Mouse (Mus musculus) forebrain, embryonic 15.5 days (tissue): ENCODE measurements around the gene Lmtk2. TPM values are rescaled to one million over a fixed set of nuclear protein-coding genes. Genes with fewer than 3 reads are reported as not detected.

Source experiments
- ATAC-seq: fragments of 200-750 bp; cut with Nextera tagmentation; replicated peaks from 2 replicates; pipeline ENCODE4 v1.8.0; 2017; ENCODE audit warnings: mild to moderate bottlenecking, moderate TSS enrichment, moderate library complexity
- H3K27ac ChIP-seq: fragments of 300-500 bp; sonication (generic); replicated peaks from 2 replicates; pipeline ENCODE4 v1.5.1; 2015; ENCODE audit warnings: mild to moderate bottlenecking, inconsistent platforms
- H3K27me3 ChIP-seq: fragments of 300-500 bp; sonication (generic); 2 replicates; pipeline ENCODE4 v1.6.1; 2015; ENCODE audit warnings: inconsistent platforms
- H3K36me3 ChIP-seq: fragments of 300-500 bp; sonication (generic); 2 replicates; pipeline ENCODE4 v1.6.1; 2015; ENCODE audit warnings: mild to moderate bottlenecking, inconsistent platforms
- H3K4me1 ChIP-seq: fragments of 300-500 bp; sonication (generic); 2 replicates; pipeline ENCODE4 v1.6.1; 2015; ENCODE audit warnings: inconsistent platforms
- H3K4me2 ChIP-seq: fragments of 300-500 bp; sonication (generic); replicated peaks from 2 replicates; pipeline ENCODE4 v1.6.1; 2015; ENCODE audit warnings: mild to moderate bottlenecking, inconsistent platforms
- H3K4me3 ChIP-seq: fragments of 300-500 bp; sonication (generic); 2 replicates; pipeline ENCODE4 v1.5.1; 2015; ENCODE audit warnings: mild to moderate bottlenecking, inconsistent platforms
- H3K9ac ChIP-seq: fragments of 300-500 bp; sonication (generic); replicated peaks from 2 replicates; pipeline ENCODE4 v1.6.1; 2015; ENCODE audit warnings: mild to moderate bottlenecking, inconsistent platforms
- H3K9me3 ChIP-seq: fragments of 300-500 bp; sonication (generic); 2 replicates; pipeline ENCODE4 v1.6.1; 2016; ENCODE audit warnings: inconsistent platforms
- WGBS: fragments of 180-500 bp; shearing (Covaris S2); methylation state at CpG from one replicate; pipeline ENCODE4 v1.1.7; 2015; ENCODE audit warnings: mixed read lengths; 5-methylcytosine and 5-hydroxymethylcytosine counted together
- polyA plus RNA-seq: library from polyadenylated mRNA; unstranded; fragments of >200 nt; fragmentation: Nextera tagmentation; extraction: Ambion mirVana; gene quantifications from 2 replicates; pipeline ENCODE4 v1.2.1, GENCODE M21; 2015

Lmtk2 gene
- 8.4 and 9.1 TPM in 2 replicates for polyA plus RNA-seq

- Histone ChIP-seq H3K27me3 (peaks cover 8% of the 10 kb centered on the region; the same call in 1 of the 2 replicates), H3K4me1 (peaks cover 16% of the 10 kb centered on the region), H3K4me2 (peak within 1 kb of the TSS; percentile 59), H3K9me3 (no peaks in the 10 kb centered on the region), H3K4me3 (peak within 1 kb of the TSS; percentile 88), H3K36me3 (no peaks in the 10 kb centered on the region), H3K9ac (peak within 1 kb of the TSS; percentile 89), H3K27ac (peak within 1 kb of the TSS; percentile 95)
- ATAC-seq, result peak; percentile 100
- under 1% methylated on average over 73 of the region's 90 CpGs for WGBS
Measured at GRCm38 (mm10) chr5:144100149-144100935, at the start of gene Lmtk2. Lmtk2 (plus strand) TSS chr5:144100436.

GRCm38 (mm10) chr5:144051268-144051667 lies 49.0 kb upstream of the Lmtk2 start:
- no peak overlapping the region for H3K9ac ChIP-seq
- no peaks in the 10 kb centered on the region for H3K9me3 ChIP-seq
- H3K36me3 ChIP-seq, result no peaks in the 10 kb centered on the region
- H3K4me2 ChIP-seq, result no peak overlapping the region
- no peak overlapping the region for H3K4me3 ChIP-seq
- H3K4me1 ChIP-seq, result peaks cover 5% of the 10 kb centered on the region; the same call in 1 of the 2 replicates
- H3K27ac ChIP-seq, result no peak overlapping the region
- no peak for ATAC-seq
- no peaks in the 10 kb centered on the region for H3K27me3 ChIP-seq

DNA sequence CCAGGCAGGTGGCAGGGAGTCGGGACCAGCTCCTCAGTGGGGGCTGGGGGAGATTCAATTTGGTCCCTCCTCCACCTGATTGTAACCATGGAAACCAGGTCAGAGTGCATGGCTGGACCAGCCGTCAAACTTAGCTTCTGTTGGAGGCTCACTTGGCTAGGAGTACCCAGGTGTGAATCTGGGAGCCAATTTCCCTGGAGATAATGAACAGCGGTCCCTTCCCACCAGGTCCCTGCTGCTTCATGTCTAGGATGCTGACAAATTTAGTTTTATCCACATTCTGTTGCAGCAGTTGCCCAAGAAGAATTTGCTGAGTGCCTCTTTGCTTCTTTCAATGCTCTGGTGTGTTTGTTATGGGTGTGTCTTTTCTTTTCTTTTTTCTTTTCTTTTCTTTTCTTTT lies 46.8 kb upstream of the Lmtk2 start:
- H3K27ac ChIP-seq, result no peak overlapping the region
- no peak for ATAC-seq

GRCm38 (mm10) chr5:144054340-144054739 lies 45.9 kb upstream of the Lmtk2 start:
- WGBS, result 92% methylated on average over 6 of the region's 6 CpGs
- no peak for ATAC-seq

More for the DNA sequence above, 46.8 kb upstream of the Lmtk2 start:
- WGBS, result 58% methylated on average over 3 of the region's 3 CpGs
- Histone ChIP-seq H3K4me3 (no peak overlapping the region), H3K36me3 (no peaks in the 10 kb centered on the region), H3K4me1 (no peaks in the 10 kb centered on the region), H3K4me2 (no peak overlapping the region), H3K9me3 (no peaks in the 10 kb centered on the region), H3K9ac (no peak overlapping the region), H3K27me3 (no peaks in the 10 kb centered on the region)

DNA sequence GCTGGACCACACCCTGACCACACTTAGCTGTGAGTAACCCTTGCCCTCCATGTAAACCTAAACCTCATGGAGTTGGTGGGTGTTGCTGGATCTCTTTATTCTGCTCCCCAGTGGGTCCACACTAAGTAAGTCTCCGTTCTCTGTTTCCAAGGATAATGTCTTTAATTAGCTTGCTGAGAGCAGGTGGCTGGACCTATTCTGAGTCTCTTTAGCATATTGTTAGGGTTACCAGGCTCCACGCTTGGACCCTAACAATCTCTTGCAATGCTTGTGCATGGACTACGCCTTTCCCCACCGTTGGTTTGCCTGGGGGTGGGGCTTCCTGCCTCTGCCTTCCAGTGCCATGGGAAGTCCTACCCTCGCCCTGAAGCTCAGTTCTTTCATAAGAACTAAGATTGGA lies 36.1 kb upstream of the Lmtk2 start:
- Histone ChIP-seq H3K4me1 (no peaks in the 10 kb centered on the region), H3K36me3 (no peaks in the 10 kb centered on the region), H3K27ac (no peak overlapping the region), H3K27me3 (no peaks in the 10 kb centered on the region), H3K9me3 (no peaks in the 10 kb centered on the region), H3K4me2 (no peak overlapping the region), H3K4me3 (no peak overlapping the region), H3K9ac (no peak overlapping the region)
- ATAC-seq, result no peak
- WGBS, result 53% methylated on average over 5 of the region's 5 CpGs

More at GRCm38 (mm10) chr5:144054340-144054739, 45.9 kb upstream of the Lmtk2 start:
- no peak overlapping the region for H3K9ac ChIP-seq
- H3K4me3 ChIP-seq, result no peak overlapping the region
- no peak overlapping the region for H3K4me2 ChIP-seq
- no peak overlapping the region for H3K27ac ChIP-seq
- H3K27me3 ChIP-seq, result no peaks in the 10 kb centered on the region
- H3K4me1 ChIP-seq, result no peaks in the 10 kb centered on the region
- no peaks in the 10 kb centered on the region for H3K9me3 ChIP-seq
- no peaks in the 10 kb centered on the region for H3K36me3 ChIP-seq

GRCm38 (mm10) chr5:144066036-144066435 lies 34.2 kb upstream of the Lmtk2 start:
- no peaks in the 10 kb centered on the region for H3K9me3 ChIP-seq
- H3K4me2 ChIP-seq, result no peak overlapping the region
- no peak overlapping the region for H3K4me3 ChIP-seq
- ATAC-seq, result no peak
- no peak overlapping the region for H3K9ac ChIP-seq
- H3K27me3 ChIP-seq, result no peaks in the 10 kb centered on the region
- no peak overlapping the region for H3K27ac ChIP-seq
- H3K4me1 ChIP-seq, result no peaks in the 10 kb centered on the region
- 88% methylated on average over 2 of the region's 2 CpGs for WGBS
- no peaks in the 10 kb centered on the region for H3K36me3 ChIP-seq

GRCm38 (mm10) chr5:144070064-144070463 lies 30.2 kb upstream of the Lmtk2 start:
- ATAC-seq, result no peak
- no peak overlapping the region for H3K4me3 ChIP-seq
- no peaks in the 10 kb centered on the region for H3K36me3 ChIP-seq
- WGBS, result 100% methylated on average over 1 of the region's 1 CpGs
- H3K9me3 ChIP-seq, result no peaks in the 10 kb centered on the region
- no peak overlapping the region for H3K4me2 ChIP-seq
- no peak overlapping the region for H3K27ac ChIP-seq
- H3K9ac ChIP-seq, result no peak overlapping the region
- no peaks in the 10 kb centered on the region for H3K27me3 ChIP-seq
- no peaks in the 10 kb centered on the region for H3K4me1 ChIP-seq

GRCm38 (mm10) chr5:144071249-144071648 lies 29.0 kb upstream of the Lmtk2 start:
- Histone ChIP-seq H3K4me2 (no peak overlapping the region), H3K4me1 (no peaks in the 10 kb centered on the region), H3K27me3 (no peaks in the 10 kb centered on the region), H3K27ac (no peak overlapping the region), H3K9me3 (no peaks in the 10 kb centered on the region), H3K9ac (no peak overlapping the region), H3K4me3 (no peak overlapping the region), H3K36me3 (no peaks in the 10 kb centered on the region)
- 50% methylated on average over 1 of the region's 1 CpGs for WGBS
- ATAC-seq, result no peak

- Histone ChIP-seq H3K27me3 (no peaks in the 10 kb centered on the region), H3K36me3 (no peaks in the 10 kb centered on the region), H3K9me3 (no peaks in the 10 kb centered on the region), H3K4me3 (no peak overlapping the region), H3K4me1 (peaks cover 3% of the 10 kb centered on the region; the same call in 1 of the 2 replicates), H3K27ac (no peak overlapping the region), H3K9ac (no peak overlapping the region), H3K4me2 (no peak overlapping the region)
- WGBS, result 60% methylated on average over 1 of the region's 1 CpGs
- no peak for ATAC-seq
Measured at GRCm38 (mm10) chr5:144077541-144077940, 22.7 kb upstream of the Lmtk2 start.

- ATAC-seq, result no peak
- Histone ChIP-seq H3K27me3 (no peaks in the 10 kb centered on the region), H3K4me3 (no peak overlapping the region), H3K36me3 (no peaks in the 10 kb centered on the region), H3K4me1 (peaks cover 3% of the 10 kb centered on the region; the same call in 1 of the 2 replicates), H3K9me3 (no peaks in the 10 kb centered on the region), H3K4me2 (no peak overlapping the region), H3K9ac (no peak overlapping the region), H3K27ac (peak overlapping the region; percentile 37; the same call in 1 of the 2 replicates)
- WGBS, result 49% methylated on average over 2 of the region's 2 CpGs
Measured at GRCm38 (mm10) chr5:144080886-144081285, 19.4 kb upstream of the Lmtk2 start.

- WGBS, result 70% methylated on average over 5 of the region's 5 CpGs
- no peak overlapping the region for H3K4me3 ChIP-seq
- H3K27ac ChIP-seq, result 0 out of 2 replicates have a peak overlapping the region, but pooled peaks have one; percentile 2
- H3K27me3 ChIP-seq, result no peaks in the 10 kb centered on the region
- H3K9me3 ChIP-seq, result no peaks in the 10 kb centered on the region
- H3K4me1 ChIP-seq, result peaks cover 3% of the 10 kb centered on the region; the same call in 1 of the 2 replicates
- H3K36me3 ChIP-seq, result no peaks in the 10 kb centered on the region
- ATAC-seq, result no peak
- no peak overlapping the region for H3K9ac ChIP-seq
- no peak overlapping the region for H3K4me2 ChIP-seq
Measured at GRCm38 (mm10) chr5:144082006-144082405, 18.2 kb upstream of the Lmtk2 start.

DNA sequence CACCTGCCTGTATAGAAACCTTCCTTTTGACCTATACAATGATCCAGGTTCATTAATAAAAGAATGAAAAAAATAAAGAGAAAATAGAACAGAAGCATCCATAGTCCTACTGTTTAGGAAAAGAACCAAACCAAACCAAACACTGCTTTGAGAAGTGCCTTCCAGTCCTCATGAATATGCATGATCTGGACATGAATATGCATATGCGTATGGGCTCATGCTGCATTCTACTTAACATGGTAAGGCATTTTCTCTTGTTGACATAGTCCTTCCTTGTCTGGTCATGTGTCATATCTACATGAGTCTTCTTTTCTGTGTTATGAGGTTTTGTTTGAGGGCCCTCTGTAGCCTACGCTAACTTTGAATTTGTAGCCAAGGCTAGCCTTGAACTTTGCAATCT lies 16.7 kb upstream of the Lmtk2 start:
- no peaks in the 10 kb centered on the region for H3K27me3 ChIP-seq
- ATAC-seq, result no peak
- H3K27ac ChIP-seq, result no peak overlapping the region
- 86% methylated on average over 2 of the region's 2 CpGs for WGBS
- peaks cover 3% of the 10 kb centered on the region; the same call in 1 of the 2 replicates for H3K4me1 ChIP-seq
- no peak overlapping the region for H3K4me2 ChIP-seq
- no peaks in the 10 kb centered on the region for H3K9me3 ChIP-seq
- no peak overlapping the region for H3K9ac ChIP-seq
- H3K4me3 ChIP-seq, result no peak overlapping the region
- H3K36me3 ChIP-seq, result no peaks in the 10 kb centered on the region
